In the genomic region with DNA sequence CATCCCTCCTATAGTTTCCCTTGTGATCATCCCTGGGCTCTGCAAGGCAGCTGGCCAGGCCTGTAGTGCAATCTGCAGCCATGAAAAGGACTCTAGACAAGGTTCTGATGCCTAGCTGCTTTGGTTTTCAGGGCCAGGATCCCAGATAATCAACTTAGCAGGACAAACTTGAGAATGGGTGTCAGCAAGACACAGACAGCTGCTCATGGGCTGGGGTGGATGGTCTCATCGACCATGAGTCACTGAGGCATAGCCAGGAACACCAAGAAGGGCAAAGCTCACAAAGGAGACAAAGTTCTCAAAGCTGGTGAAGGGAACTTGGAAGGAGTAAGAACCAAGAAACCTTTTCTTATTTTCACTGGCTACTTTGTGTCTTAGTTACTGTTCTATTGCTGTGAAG, we compare ENCODE assay signal across 18 mouse cellular contexts. TPM values are rescaled to one million over a fixed set of nuclear protein-coding genes. Genes with fewer than 3 reads are reported as not detected.
DNase-seq lines count a peak whose midpoint lies in the region; ATAC-seq lines count a peak whose summit lies in the region.
"Had no signal": no experiment of that assay in that cellular context is flagged by ENCODE, and none has a peak within 500 bp of the region (broad histone marks: within the 10 kb centered on the region; RNA-seq: fewer than 3 reads in every experiment).

No protein-coding gene starts in this region.

- 0 out of 2 replicates have a peak overlapping the region, but pooled peaks have one; percentile 21 for H3K27ac ChIP-seq in liver, embryonic 13.5 days
- no peak overlapping the region for H3K27ac ChIP-seq in liver, embryonic 11.5 days (ENCODE audit: low read depth, low read length)
- H3K27ac ChIP-seq in intestine, embryonic 16.5 days (ENCODE audit: low read length), result peak overlapping the region; percentile 37
- 0 out of 2 replicates have a peak overlapping the region, but pooled peaks have one; percentile 46 for H3K27ac ChIP-seq in kidney, embryonic 15.5 days
- peak overlapping the region; percentile 71; the same call in 1 of the 2 replicates for H3K27ac ChIP-seq in stomach, embryonic 14.5 days (ENCODE audit: low read length)
- H3K27ac ChIP-seq: embryonic facial prominence, embryonic 13.5 days; hindbrain, embryonic 12.5 days; left cerebral cortex, adult 2 months had no signal

- ATAC-seq in liver, embryonic 13.5 days (ENCODE audit: low read depth), result no peak
- no peak for ATAC-seq in liver, embryonic 11.5 days (replicated peaks; ENCODE audit: low FRiP score)
- no peak for ATAC-seq in intestine, embryonic 16.5 days
- no peak for ATAC-seq in kidney, embryonic 15.5 days (replicated peaks; ENCODE audit: low FRiP score)
- no peak for ATAC-seq in stomach, embryonic 14.5 days (ENCODE audit: insufficient number of reproducible peaks, insufficient read depth, low FRiP score, low read depth)
- ATAC-seq: forebrain, embryonic 16.5 days; midbrain, embryonic 16.5 days had no signal

- H3K36me3 ChIP-seq in liver, embryonic 13.5 days, result peaks cover 8% of the 10 kb centered on the region
- peaks cover 1% of the 10 kb centered on the region; the same call in 1 of the 2 replicates for H3K36me3 ChIP-seq in liver, embryonic 11.5 days (ENCODE audit: control insufficient read depth, insufficient read depth, low read length)
- no peaks in the 10 kb centered on the region for H3K36me3 ChIP-seq in intestine, embryonic 16.5 days (ENCODE audit: control insufficient read depth, insufficient read depth, low read length)
- no peaks in the 10 kb centered on the region for H3K36me3 ChIP-seq in kidney, embryonic 15.5 days
- H3K36me3 ChIP-seq in stomach, embryonic 14.5 days (ENCODE audit: control insufficient read depth, insufficient read depth, low read length), result peaks cover 3% of the 10 kb centered on the region; the same call in 1 of the 2 replicates
- H3K36me3 ChIP-seq: hindbrain, embryonic 12.5 days had no signal

- peaks cover 80% of the 10 kb centered on the region for H3K4me1 ChIP-seq in liver, embryonic 13.5 days (replicated peaks)
- peaks cover 18% of the 10 kb centered on the region for H3K4me1 ChIP-seq in liver, embryonic 11.5 days (replicated peaks; ENCODE audit: control insufficient read depth, insufficient read depth, low read length)
- H3K4me1 ChIP-seq in intestine, embryonic 16.5 days (ENCODE audit: control insufficient read depth, insufficient read depth, low read length), result peaks cover 15% of the 10 kb centered on the region
- peaks cover 33% of the 10 kb centered on the region for H3K4me1 ChIP-seq in kidney, embryonic 15.5 days
- H3K4me1 ChIP-seq in stomach, embryonic 14.5 days (ENCODE audit: control insufficient read depth, insufficient read depth, low read length), result 0 out of 2 replicates have a peak, but pooled peaks cover 10% of the 10 kb centered on the region

- no peaks in the 10 kb centered on the region for H3K27me3 ChIP-seq in liver, embryonic 13.5 days
- H3K27me3 ChIP-seq in liver, embryonic 11.5 days (replicated peaks; ENCODE audit: control insufficient read depth, insufficient read depth, low read length), result no peaks in the 10 kb centered on the region
- no peaks in the 10 kb centered on the region for H3K27me3 ChIP-seq in intestine, embryonic 16.5 days (replicated peaks; ENCODE audit: control insufficient read depth, insufficient read depth, low read length)
- no peaks in the 10 kb centered on the region for H3K27me3 ChIP-seq in kidney, embryonic 15.5 days
- H3K27me3 ChIP-seq in stomach, embryonic 14.5 days (ENCODE audit: control insufficient read depth, insufficient read depth, low read length), result no peaks in the 10 kb centered on the region
- H3K27me3 ChIP-seq: embryonic facial prominence, embryonic 13.5 days; hindbrain, embryonic 12.5 days had no signal

- no peak overlapping the region for H3K4me3 ChIP-seq in liver, embryonic 13.5 days (replicated peaks)
- H3K4me3 ChIP-seq in liver, embryonic 11.5 days (ENCODE audit: low read depth, low read length), result no peak overlapping the region
- no peak overlapping the region for H3K4me3 ChIP-seq in intestine, embryonic 16.5 days (ENCODE audit: low read length)
- H3K4me3 ChIP-seq in kidney, embryonic 15.5 days (replicated peaks), result no peak overlapping the region
- H3K4me3 ChIP-seq in stomach, embryonic 14.5 days (ENCODE audit: low read depth, low read length), result no peak overlapping the region
- H3K4me3 ChIP-seq: embryonic facial prominence, embryonic 13.5 days; hindbrain, embryonic 12.5 days; left cerebral cortex, adult 2 months had no signal

- H3K9ac ChIP-seq in liver, embryonic 13.5 days, result no peak overlapping the region
- no peak overlapping the region for H3K9ac ChIP-seq in liver, embryonic 11.5 days (ENCODE audit: low read depth, low read length)
- H3K9ac ChIP-seq in intestine, embryonic 16.5 days (ENCODE audit: low read depth, low read length), result no peak overlapping the region
- no peak overlapping the region for H3K9ac ChIP-seq in kidney, embryonic 15.5 days
- no peak overlapping the region for H3K9ac ChIP-seq in stomach, embryonic 14.5 days (replicated peaks; ENCODE audit: low read depth, low read length)
- H3K9ac ChIP-seq: embryonic facial prominence, embryonic 13.5 days; hindbrain, embryonic 12.5 days had no signal

- H3K9me3 ChIP-seq in liver, embryonic 13.5 days (replicated peaks), result 0 out of 2 replicates have a peak, but pooled peaks cover 2% of the 10 kb centered on the region
- H3K9me3 ChIP-seq in liver, embryonic 11.5 days (ENCODE audit: control insufficient read depth, low read length), result no peaks in the 10 kb centered on the region
- H3K9me3 ChIP-seq in intestine, embryonic 16.5 days (ENCODE audit: control insufficient read depth, low read length), result no peaks in the 10 kb centered on the region
- H3K9me3 ChIP-seq in kidney, embryonic 15.5 days (replicated peaks), result no peaks in the 10 kb centered on the region
- peaks cover under 1% of the 10 kb centered on the region; the same call in 1 of the 2 replicates for H3K9me3 ChIP-seq in stomach, embryonic 14.5 days (ENCODE audit: control insufficient read depth, low read depth, low read length)
- H3K9me3 ChIP-seq: embryonic facial prominence, embryonic 13.5 days; hindbrain, embryonic 12.5 days had no signal

- WGBS in liver, embryonic 13.5 days (ENCODE audit: insufficient replicate concordance), result 74% methylated on average over 1 of the region's 1 CpGs
- WGBS in liver, embryonic 11.5 days, result 92% methylated on average over 1 of the region's 1 CpGs
- 78% methylated on average over 1 of the region's 1 CpGs for WGBS in intestine, embryonic 16.5 days
- 61% methylated on average over 1 of the region's 1 CpGs for WGBS in kidney, embryonic 15.5 days
- WGBS in stomach, embryonic 14.5 days, result 76% methylated on average over 1 of the region's 1 CpGs

- H3K4me2 ChIP-seq in liver, embryonic 13.5 days, result no peak overlapping the region
- H3K4me2 ChIP-seq in liver, embryonic 11.5 days, result no peak overlapping the region
- H3K4me2 ChIP-seq in intestine, embryonic 16.5 days (ENCODE audit: low read depth, low read length), result no peak overlapping the region
- no peak overlapping the region for H3K4me2 ChIP-seq in kidney, embryonic 15.5 days
- no peak overlapping the region for H3K4me2 ChIP-seq in stomach, embryonic 14.5 days (replicated peaks; ENCODE audit: low read depth, low read length)
- H3K4me2 ChIP-seq: embryonic facial prominence, embryonic 13.5 days; hindbrain, embryonic 12.5 days had no signal

- DNase-seq in liver, embryonic 13.5 days, result no peak
- DNase-seq in liver, embryonic 11.5 days (ENCODE audit: low spot score), result no peak
- DNase-seq in testis, postnatal 14 days (ENCODE audit: low spot score), result no peak
- no peak for DNase-seq in c-Kit-positive CD71-positive TER-119-positive erythroid progenitor cells, embryonic 14.5 days (ENCODE audit: low spot score)
- DNase-seq: adrenal gland, adult 2 months; heart, postnatal 14 days; left cerebral cortex, postnatal 4 days; lung, postnatal 36 days; right cerebral cortex, postnatal 25 days; thymus, postnatal 4 days had no signal

RNA-seq across cellular contexts. Expression of a gene that starts 2.2 kb away (rescaled TPM):
- polyA plus RNA-seq in liver, embryonic 13.5 days (2015; fragmentation: Nextera tagmentation; extraction: Ambion mirVana), result 8.4 and 12.7 TPM in 2 replicates
- 18.9 and 19.5 TPM in 2 replicates for polyA plus RNA-seq in liver, embryonic 11.5 days (2014; fragmentation: Nextera tagmentation; extraction: Ambion mirVana)
- 6.4 and 6.9 TPM in 2 replicates for polyA plus RNA-seq in intestine, embryonic 16.5 days (2015; fragmentation: Nextera tagmentation; extraction: Ambion mirVana)
- polyA plus RNA-seq in kidney, embryonic 15.5 days (2015; fragmentation: Nextera tagmentation; extraction: Ambion mirVana), result 10.1 and 13.7 TPM in 2 replicates
- 13.0 and 14.9 TPM in 2 replicates for polyA plus RNA-seq in stomach, embryonic 14.5 days (2014; fragmentation: Nextera tagmentation; extraction: Ambion mirVana)
